Mouse (Mus musculus) heart, embryonic 16.5 days (tissue): ENCODE measurements around the gene Ap3b1. TPM values are rescaled to one million over a fixed set of nuclear protein-coding genes. Genes with fewer than 3 reads are reported as not detected.
A peak's percentile ranks its signal among the peaks of the same experiment; 100 is the strongest.

ENCODE experiments used
- ATAC-seq: fragments of 200-750 bp; cut with Nextera tagmentation; replicated peaks from 2 replicates; pipeline ENCODE4 v1.8.0; 2017; ENCODE audit warnings: moderate number of reproducible peaks; ENCODE audit not compliant: insufficient read depth, low FRiP score; ENCODE audit errors: extremely low read depth
- H3K27ac ChIP-seq: fragments of 300-500 bp; sonication (generic); 2 replicates; pipeline ENCODE4 v1.5.1; 2014; ENCODE audit warnings: mild to moderate bottlenecking, low read length, control low read depth, moderate library complexity
- H3K27me3 ChIP-seq: fragments of 300-500 bp; sonication (generic); 2 replicates; pipeline ENCODE4 v1.6.1; 2014; ENCODE audit warnings: low read length, mixed read lengths; ENCODE audit not compliant: control insufficient read depth, insufficient read depth
- H3K36me3 ChIP-seq: fragments of 300-500 bp; sonication (generic); 2 replicates; pipeline ENCODE4 v1.6.1; 2014; ENCODE audit not compliant: control insufficient read depth, insufficient read depth
- H3K4me1 ChIP-seq: fragments of 300-500 bp; sonication (generic); 2 replicates; pipeline ENCODE4 v1.6.1; 2014; ENCODE audit warnings: low read length, mixed read lengths; ENCODE audit not compliant: control insufficient read depth, insufficient read depth
- H3K4me2 ChIP-seq: fragments of 300-500 bp; sonication (generic); 2 replicates; pipeline ENCODE4 v1.6.1; 2014; ENCODE audit warnings: low read depth, mild to moderate bottlenecking, control low read depth, low read length
- H3K4me3 ChIP-seq: fragments of 300-500 bp; sonication (generic); 2 replicates; pipeline ENCODE4 v1.5.1; 2014; ENCODE audit warnings: mild to moderate bottlenecking, control low read depth, low read length
- H3K9ac ChIP-seq: fragments of 300-500 bp; sonication (generic); 2 replicates; pipeline ENCODE4 v1.6.1; 2014; ENCODE audit warnings: low read length, control low read depth
- H3K9me3 ChIP-seq: fragments of 300-500 bp; sonication (generic); replicated peaks from 2 replicates; pipeline ENCODE4 v1.6.1; 2016; ENCODE audit warnings: low read length; ENCODE audit not compliant: control insufficient read depth
- WGBS: fragments of 180-500 bp; shearing (Covaris S2); extraction: QIAGEN DNeasy Blood & Tissue Kit; methylation state at CpG from one replicate; pipeline ENCODE4 v1.1.7; 2014; 5-methylcytosine and 5-hydroxymethylcytosine counted together
- polyA plus RNA-seq: library from polyadenylated mRNA; unstranded; fragments of >200 nt; fragmentation: Nextera tagmentation; extraction: Ambion mirVana; gene quantifications from 2 replicates; pipeline ENCODE4 v1.2.1, GENCODE M21; 2015

Gene Ap3b1
- polyA plus RNA-seq, 1 experiment from 2014 or later = 33.3 TPM

GRCm38 (mm10) chr13:94459143-94459542 is 100.4 kb downstream of the Ap3b1 start:
- 69% methylated on average over 4 of the region's 4 CpGs for WGBS
- peaks cover 9% of the 10 kb centered on the region; the same call in 1 of the 2 replicates for H3K36me3 ChIP-seq
- H3K9me3 ChIP-seq = no peaks in the 10 kb centered on the region
- no peaks in the 10 kb centered on the region for H3K27me3 ChIP-seq
- H3K4me1 ChIP-seq = no peaks in the 10 kb centered on the region
- no peak overlapping the region for H3K4me3 ChIP-seq
- H3K4me2 ChIP-seq = no peak overlapping the region
- no peak overlapping the region for H3K9ac ChIP-seq
- ATAC-seq = no peak
- H3K27ac ChIP-seq = 0 out of 2 replicates have a peak overlapping the region, but pooled peaks have one; percentile 37

DNA sequence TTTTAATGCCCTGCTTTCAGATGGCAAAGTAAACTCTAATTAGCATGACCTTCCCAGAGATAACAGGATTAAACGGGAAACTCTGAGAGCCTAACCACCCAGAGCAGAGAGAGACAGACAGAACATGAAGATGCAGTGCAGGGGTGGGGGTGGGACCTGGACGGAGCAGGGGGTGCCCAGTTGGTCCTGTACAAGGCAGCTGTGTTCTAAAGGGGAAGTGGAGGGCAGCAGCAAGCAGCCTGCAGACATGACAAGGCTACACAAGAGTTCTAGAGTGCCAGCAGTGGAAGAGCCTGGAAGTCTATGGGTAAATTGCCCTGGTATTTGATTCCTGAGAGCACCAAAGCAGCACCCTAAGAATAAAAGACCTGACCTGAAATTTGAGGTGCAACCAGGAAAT is 105.5 kb downstream of the Ap3b1 start:
- WGBS = 41% methylated on average over 2 of the region's 2 CpGs
- peaks cover 5% of the 10 kb centered on the region; the same call in 1 of the 2 replicates for H3K36me3 ChIP-seq
- no peak overlapping the region for H3K4me3 ChIP-seq
- ATAC-seq = no peak
- no peaks in the 10 kb centered on the region for H3K27me3 ChIP-seq
- H3K27ac ChIP-seq = no peak overlapping the region
- no peak overlapping the region for H3K9ac ChIP-seq
- H3K4me2 ChIP-seq = no peak overlapping the region
- H3K4me1 ChIP-seq = no peaks in the 10 kb centered on the region
- H3K9me3 ChIP-seq = no peaks in the 10 kb centered on the region

DNA sequence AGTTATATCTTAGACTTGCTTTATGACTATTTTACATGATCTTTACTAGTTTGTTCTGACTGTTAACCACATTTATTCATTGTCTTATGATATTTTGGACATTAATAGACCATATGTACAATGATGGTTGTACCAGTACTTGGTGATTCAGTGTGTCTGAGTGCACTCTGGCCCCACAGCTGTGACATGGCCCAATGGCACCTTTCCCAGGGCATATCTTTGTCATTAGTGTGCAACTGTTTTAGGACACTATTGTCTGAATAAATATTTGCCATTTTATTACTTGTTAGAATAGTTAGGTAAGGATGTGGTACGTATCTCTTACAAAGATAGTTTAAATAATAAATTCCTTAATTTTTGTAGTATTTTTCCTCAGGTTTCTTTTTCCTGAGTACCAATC is 109.8 kb downstream of the Ap3b1 start:
- WGBS = 88% methylated on average over 1 of the region's 1 CpGs
- Histone ChIP-seq H3K4me2 (no peak overlapping the region), H3K4me3 (no peak overlapping the region), H3K27me3 (no peaks in the 10 kb centered on the region), H3K36me3 (peaks cover 5% of the 10 kb centered on the region), H3K27ac (no peak overlapping the region), H3K4me1 (no peaks in the 10 kb centered on the region), H3K9ac (no peak overlapping the region), H3K9me3 (no peaks in the 10 kb centered on the region)
- no peak for ATAC-seq

- H3K27me3 ChIP-seq = no peaks in the 10 kb centered on the region
- peaks cover 5% of the 10 kb centered on the region for H3K36me3 ChIP-seq
- H3K9me3 ChIP-seq = no peaks in the 10 kb centered on the region
- H3K4me2 ChIP-seq = no peak overlapping the region
- ATAC-seq = no peak
- H3K9ac ChIP-seq = no peak overlapping the region
- no peak overlapping the region for H3K27ac ChIP-seq
- 92% methylated on average over 11 of the region's 11 CpGs for WGBS
- no peak overlapping the region for H3K4me3 ChIP-seq
- no peaks in the 10 kb centered on the region for H3K4me1 ChIP-seq
Measured at GRCm38 (mm10) chr13:94471009-94471672, 112.4 kb downstream of the Ap3b1 start.

DNA sequence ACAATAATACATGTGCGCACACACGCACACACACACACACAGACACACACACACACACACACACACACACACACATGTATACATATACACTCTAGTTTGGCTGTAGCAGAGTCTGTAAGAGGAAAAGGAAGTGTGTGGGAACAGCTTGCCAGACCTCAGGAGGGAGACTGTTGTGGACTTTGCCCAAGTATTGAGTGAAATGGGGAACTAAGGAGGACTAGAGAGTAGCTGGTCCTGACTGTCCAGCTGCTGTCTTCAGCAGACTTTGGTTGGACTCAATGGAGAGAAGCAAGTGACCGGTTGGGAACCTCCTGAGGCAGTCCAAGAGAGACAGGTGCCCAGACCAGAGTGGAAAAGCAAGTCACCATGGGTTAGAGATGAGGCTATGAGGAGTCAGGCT is 117.4 kb downstream of the Ap3b1 start:
- no peak overlapping the region for H3K4me3 ChIP-seq
- H3K36me3 ChIP-seq = peaks cover 28% of the 10 kb centered on the region
- H3K4me2 ChIP-seq = no peak overlapping the region
- H3K4me1 ChIP-seq = no peaks in the 10 kb centered on the region
- H3K9me3 ChIP-seq = no peaks in the 10 kb centered on the region
- H3K27ac ChIP-seq = no peak overlapping the region
- no peaks in the 10 kb centered on the region for H3K27me3 ChIP-seq
- no peak for ATAC-seq
- WGBS = 98% methylated on average over 3 of the region's 3 CpGs
- no peak overlapping the region for H3K9ac ChIP-seq

GRCm38 (mm10) chr13:94480256-94480655 is 121.5 kb downstream of the Ap3b1 start:
- WGBS = 83% methylated on average over 7 of the region's 7 CpGs
- no peak for ATAC-seq

DNA sequence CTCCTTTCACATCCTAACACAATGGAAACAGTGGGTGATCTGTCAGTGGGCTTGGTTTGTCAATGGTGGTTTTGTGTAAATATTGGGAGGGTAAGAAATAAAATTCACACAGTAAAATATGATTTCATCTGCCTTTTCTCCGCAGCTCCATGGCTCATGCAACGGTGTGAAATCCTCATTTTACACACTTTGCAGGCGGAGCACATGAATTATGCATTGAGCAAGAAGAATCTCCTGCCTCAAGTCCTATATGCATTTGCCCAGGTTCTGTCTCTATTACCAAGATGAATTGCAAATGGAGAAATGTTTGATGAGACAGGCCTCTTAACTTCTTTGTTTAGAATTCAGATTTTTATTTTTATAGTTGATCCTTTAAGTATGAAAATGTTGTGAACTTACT is 131.9 kb downstream of the Ap3b1 start:
- ATAC-seq = no peak
- Histone ChIP-seq H3K9ac (no peak overlapping the region), H3K4me3 (no peak overlapping the region), H3K4me2 (no peak overlapping the region), H3K27ac (no peak overlapping the region), H3K27me3 (no peaks in the 10 kb centered on the region), H3K36me3 (peaks cover 23% of the 10 kb centered on the region), H3K4me1 (no peaks in the 10 kb centered on the region), H3K9me3 (no peaks in the 10 kb centered on the region)
- 89% methylated on average over 3 of the region's 3 CpGs for WGBS

More at GRCm38 (mm10) chr13:94480256-94480655, 121.5 kb downstream of the Ap3b1 start:
- Histone ChIP-seq H3K9ac (no peak overlapping the region), H3K9me3 (peaks cover 10% of the 10 kb centered on the region; the same call in 1 of the 2 replicates), H3K4me3 (no peak overlapping the region), H3K27me3 (no peaks in the 10 kb centered on the region), H3K36me3 (peaks cover 56% of the 10 kb centered on the region), H3K27ac (no peak overlapping the region), H3K4me1 (no peaks in the 10 kb centered on the region), H3K4me2 (no peak overlapping the region)

DNA sequence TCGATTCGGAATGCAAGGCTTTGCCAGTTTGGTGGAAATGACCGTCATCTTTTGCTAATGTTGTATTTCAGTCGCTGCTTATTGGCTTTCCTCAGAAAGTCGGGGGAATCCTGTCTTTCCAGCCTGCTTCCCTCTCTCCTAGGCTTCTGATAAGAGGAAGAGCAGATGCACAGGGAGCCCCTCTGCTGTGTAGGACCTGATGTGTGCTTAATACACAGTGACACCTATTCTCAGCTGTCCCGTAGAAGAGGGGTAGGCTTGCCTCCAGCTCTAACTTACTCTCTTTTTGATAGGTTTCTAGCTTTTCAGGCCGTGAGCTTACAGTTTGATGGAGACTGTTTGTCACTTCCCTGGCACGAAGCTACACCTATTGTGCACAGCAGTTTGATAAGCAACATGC is 132.4 kb downstream of the Ap3b1 start:
- Histone ChIP-seq H3K4me2 (no peak overlapping the region), H3K9ac (no peak overlapping the region), H3K27me3 (no peaks in the 10 kb centered on the region), H3K36me3 (peaks cover 21% of the 10 kb centered on the region), H3K27ac (no peak overlapping the region), H3K4me1 (no peaks in the 10 kb centered on the region), H3K4me3 (no peak overlapping the region), H3K9me3 (no peaks in the 10 kb centered on the region)
- WGBS = 81% methylated on average over 8 of the region's 8 CpGs
- no peak for ATAC-seq

- no peak for ATAC-seq
- no peaks in the 10 kb centered on the region for H3K27me3 ChIP-seq
- WGBS = 84% methylated on average over 3 of the region's 3 CpGs
- H3K9ac ChIP-seq = no peak overlapping the region
- no peak overlapping the region for H3K4me2 ChIP-seq
- H3K27ac ChIP-seq = no peak overlapping the region
- H3K36me3 ChIP-seq = peaks cover 26% of the 10 kb centered on the region
- 0 out of 2 replicates have a peak, but pooled peaks cover 2% of the 10 kb centered on the region for H3K4me1 ChIP-seq
- H3K4me3 ChIP-seq = no peak overlapping the region
- no peaks in the 10 kb centered on the region for H3K9me3 ChIP-seq
Measured at GRCm38 (mm10) chr13:94497521-94497920, 138.8 kb downstream of the Ap3b1 start.
